Mouse (Mus musculus): ENCODE results near the gene Trappc3. TPM values are rescaled to one million over a fixed set of nuclear protein-coding genes. Genes with fewer than 3 reads are reported as not detected.

Gene Trappc3
- 121 TPM for polyA plus RNA-seq (2015; fragmentation: Illumina TruSeq; extraction: RNeasy Lipid Tissue Mini Kit (QIAGEN cat#74804); ENCODE audit: low read depth, low replicate concordance)

GRCm38 (mm10) chr4:126262119-126262807, at the start of gene Trappc3:
Trappc3 (plus strand) TSS chr4:126262325.

GRCm38 (mm10) chr4:126256131-126256791, 5.9 kb upstream of the Trappc3 start, which contains the start of gene Map7d1:
Map7d1 (minus strand) TSS chr4:126256343.

GRCm38 (mm10) chr4:126286492-126286891, 24.4 kb downstream of the Trappc3 start, which contains the start of gene Col8a2:
Col8a2 (plus strand) TSS chr4:126286793.

GRCm38 (mm10) chr4:126321111-126321853, 59.2 kb downstream of the Trappc3 start, which contains the start of gene Adprhl2:
Adprhl2 (minus strand) TSS chr4:126321703.

GRCm38 (mm10) chr4:126325281-126325861, 63.2 kb downstream of the Trappc3 start, which contains the start of gene Tekt2:
Tekt2 (minus strand) TSS chr4:126325688.

Other genes with a start within 250 kb of the Trappc3 start
- gene Csf3r, start 237.8 kb upstream of the Trappc3 start, polyA plus RNA-seq (2015; fragmentation: Illumina TruSeq; extraction: RNeasy Lipid Tissue Mini Kit (QIAGEN cat#74804); ENCODE audit: low read depth, low replicate concordance): 4.1 TPM
- 78.6 TPM for gene Mrps15, start 215.4 kb upstream of the Trappc3 start, polyA plus RNA-seq (2015; fragmentation: Illumina TruSeq; extraction: RNeasy Lipid Tissue Mini Kit (QIAGEN cat#74804); ENCODE audit: low read depth, low replicate concordance)
- gene Oscp1, start 203.8 kb upstream of the Trappc3 start, polyA plus RNA-seq (2015; fragmentation: Illumina TruSeq; extraction: RNeasy Lipid Tissue Mini Kit (QIAGEN cat#74804); ENCODE audit: low read depth, low replicate concordance): 53.9 TPM
- 19.2 TPM for gene Lsm10, start 165.7 kb upstream of the Trappc3 start, polyA plus RNA-seq (2015; fragmentation: Illumina TruSeq; extraction: RNeasy Lipid Tissue Mini Kit (QIAGEN cat#74804); ENCODE audit: low read depth, low replicate concordance)
- 23.9 TPM for gene Stk40, start 158.4 kb upstream of the Trappc3 start, polyA plus RNA-seq (2015; fragmentation: Illumina TruSeq; extraction: RNeasy Lipid Tissue Mini Kit (QIAGEN cat#74804); ENCODE audit: low read depth, low replicate concordance)
- 3.1 TPM for gene Eva1b, start 114.6 kb upstream of the Trappc3 start, polyA plus RNA-seq (2015; fragmentation: Illumina TruSeq; extraction: RNeasy Lipid Tissue Mini Kit (QIAGEN cat#74804); ENCODE audit: low read depth, low replicate concordance)
- gene Sh3d21, start 98.8 kb upstream of the Trappc3 start, polyA plus RNA-seq (2015; fragmentation: Illumina TruSeq; extraction: RNeasy Lipid Tissue Mini Kit (QIAGEN cat#74804); ENCODE audit: low read depth, low replicate concordance): 0.88 TPM
- 82.6 TPM for gene Thrap3, start 59.6 kb upstream of the Trappc3 start, polyA plus RNA-seq (2015; fragmentation: Illumina TruSeq; extraction: RNeasy Lipid Tissue Mini Kit (QIAGEN cat#74804); ENCODE audit: low read depth, low replicate concordance)
- 148 TPM for gene Map7d1, start 6.0 kb upstream of the Trappc3 start, polyA plus RNA-seq (2015; fragmentation: Illumina TruSeq; extraction: RNeasy Lipid Tissue Mini Kit (QIAGEN cat#74804); ENCODE audit: low read depth, low replicate concordance)
- gene Col8a2, start 24.5 kb downstream of the Trappc3 start, polyA plus RNA-seq (2015; fragmentation: Illumina TruSeq; extraction: RNeasy Lipid Tissue Mini Kit (QIAGEN cat#74804); ENCODE audit: low read depth, low replicate concordance): 3.2 TPM
- gene Adprhl2, start 59.4 kb downstream of the Trappc3 start, polyA plus RNA-seq (2015; fragmentation: Illumina TruSeq; extraction: RNeasy Lipid Tissue Mini Kit (QIAGEN cat#74804); ENCODE audit: low read depth, low replicate concordance): 29.6 TPM
- gene Tekt2, start 63.4 kb downstream of the Trappc3 start, polyA plus RNA-seq (2015; fragmentation: Illumina TruSeq; extraction: RNeasy Lipid Tissue Mini Kit (QIAGEN cat#74804); ENCODE audit: low read depth, low replicate concordance): 3.8 TPM
- 12.3 TPM for gene Ago3, start 167.2 kb downstream of the Trappc3 start, polyA plus RNA-seq (2015; fragmentation: Illumina TruSeq; extraction: RNeasy Lipid Tissue Mini Kit (QIAGEN cat#74804); ENCODE audit: low read depth, low replicate concordance)
- 30.6 TPM for gene Ago1, start 206.3 kb downstream of the Trappc3 start, polyA plus RNA-seq (2015; fragmentation: Illumina TruSeq; extraction: RNeasy Lipid Tissue Mini Kit (QIAGEN cat#74804); ENCODE audit: low read depth, low replicate concordance)